Mouse (Mus musculus) embryonic fibroblast, embryonic 13.5 days (primary cell): ENCODE measurements around the gene Pram1.

Experiments used
- CTCF ChIP-seq: IDR thresholded peaks from 2 replicates; pipeline ENCODE4 v1.5.1; 2011; ENCODE audit warnings: mild to moderate bottlenecking, control low read depth, low read length, moderate library complexity, borderline replicate concordance; ENCODE audit not compliant: insufficient read depth
- POLR2A ChIP-seq: IDR thresholded peaks from 2 replicates; pipeline ENCODE4 v1.6.1; 2011; ENCODE audit warnings: low read depth, mild to moderate bottlenecking, control low read depth, low read length, moderate library complexity

DNA sequence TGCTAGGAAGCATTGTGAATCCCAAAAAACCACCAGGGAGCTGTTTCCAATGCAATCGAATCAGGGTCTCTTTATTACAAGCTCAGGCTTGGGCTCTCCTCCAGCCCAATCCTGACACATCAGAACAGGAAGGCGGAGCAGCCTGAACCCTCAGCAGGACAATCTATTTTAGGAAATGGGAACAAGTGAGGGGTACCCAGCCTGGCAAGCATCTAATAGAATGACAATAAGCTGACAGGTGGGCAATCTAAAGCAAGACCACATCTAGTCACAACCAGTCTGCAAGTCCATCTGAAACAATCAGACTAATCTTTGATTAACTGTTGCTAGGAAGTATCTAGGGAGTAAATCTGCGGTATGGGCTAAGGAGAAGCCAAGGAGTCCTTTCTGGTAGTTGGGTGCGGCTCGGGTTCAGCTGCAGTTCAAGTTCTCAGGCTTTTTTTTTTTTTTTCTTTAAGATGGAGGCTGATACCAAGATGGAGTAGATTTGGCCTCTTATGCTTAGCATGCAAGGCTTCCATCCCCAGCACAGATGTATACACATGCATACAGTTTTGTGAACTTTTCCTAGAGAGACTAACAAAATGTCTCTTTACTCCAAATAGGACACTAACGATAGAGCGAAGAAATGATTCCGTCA is 37.9 kb upstream of the Pram1 start:
- TF ChIP-seq CTCF (no peak), POLR2A (no peak)
